Mouse (Mus musculus) naive thymus-derived CD4-positive, alpha-beta T cell, adult 2 months (primary cell): ENCODE measurements around the gene Klhl30.

Experiments
- DNase-seq: peaks from one replicate; pipeline ENCODE4 v3.0.0-alpha.2; 2011; ENCODE audit warnings: low read depth

The Klhl30 gene

GRCm38 (mm10) chr1:91364822-91365644 is 14.2 kb downstream of the Klhl30 start:
- DNase-seq = no peak

GRCm38 (mm10) chr1:91365816-91366214 is 15.0 kb downstream of the Klhl30 start:
- DNase-seq = no peak

GRCm38 (mm10) chr1:91366215-91367108 is 15.6 kb downstream of the Klhl30 start, which contains the start of gene Erfe:
Gene Erfe, plus strand, starts transcription at chr1:91366430.
- peak; percentile 77 for DNase-seq

DNA sequence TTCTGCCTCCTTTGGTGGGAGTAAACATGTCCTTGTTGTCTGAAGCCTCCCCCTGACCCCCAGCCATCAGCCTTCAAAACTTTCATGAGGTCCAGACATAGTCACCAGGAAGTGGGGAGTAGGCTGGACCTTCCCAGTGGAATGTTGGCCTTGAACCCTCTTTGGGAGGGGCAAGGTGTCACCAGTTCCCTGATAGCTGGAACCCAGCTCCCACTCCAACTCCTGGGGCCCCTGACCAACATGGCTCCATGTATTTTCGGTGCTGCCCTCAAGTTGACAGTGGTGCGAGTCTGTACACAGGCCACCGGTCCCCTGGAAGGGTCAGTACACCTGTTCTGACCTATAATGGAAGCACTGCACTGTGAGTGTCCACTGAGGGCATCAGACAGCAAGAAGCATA is 16.5 kb downstream of the Klhl30 start:
- DNase-seq = no peak

GRCm38 (mm10) chr1:91369408-91369807 is 18.6 kb downstream of the Klhl30 start:
- DNase-seq = no peak

- DNase-seq = no peak
Measured at GRCm38 (mm10) chr1:91370055-91370454, 19.2 kb downstream of the Klhl30 start.

DNA sequence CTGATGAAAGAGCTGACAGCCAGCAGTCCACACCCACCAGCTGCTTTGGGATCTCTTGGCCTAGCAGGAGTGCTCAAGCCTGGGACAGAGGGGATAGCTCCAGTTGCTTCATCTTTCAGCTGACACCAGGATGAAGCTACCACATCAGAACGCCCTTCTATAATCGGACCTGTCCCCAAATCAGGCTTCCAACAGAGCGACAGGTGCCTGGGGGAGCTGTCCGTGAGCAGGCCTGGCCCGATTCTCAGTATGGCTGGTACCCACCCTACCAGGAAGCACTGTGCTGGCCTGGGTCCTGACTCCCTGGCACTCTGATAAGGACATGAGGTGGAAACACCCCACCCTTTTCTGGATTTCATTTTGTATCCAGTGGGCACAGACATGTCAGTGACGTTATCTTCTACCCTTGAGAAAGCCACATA is 22.6 kb downstream of the Klhl30 start:
- no peak for DNase-seq

GRCm38 (mm10) chr1:91380453-91381090 is 29.8 kb downstream of the Klhl30 start:
- DNase-seq = peak; percentile 81

DNA sequence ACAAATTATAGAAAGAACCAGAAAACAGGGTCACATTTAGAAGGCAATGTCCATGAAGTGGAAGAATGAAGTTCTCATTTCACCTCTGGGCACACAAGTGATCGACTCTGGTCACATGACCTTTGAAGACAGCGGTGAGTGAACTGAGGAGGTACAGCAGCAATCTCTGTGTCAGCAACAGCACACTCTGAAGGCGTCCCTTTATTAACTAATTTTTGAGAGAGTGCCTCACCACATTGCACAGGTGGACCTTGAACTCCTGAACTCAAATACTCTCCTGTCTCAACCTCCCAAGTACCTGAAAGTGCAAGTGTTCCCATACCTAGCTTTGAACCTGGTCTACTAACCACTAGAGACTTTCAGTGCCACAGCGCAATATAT is 30.3 kb downstream of the Klhl30 start:
- DNase-seq = no peak

DNA sequence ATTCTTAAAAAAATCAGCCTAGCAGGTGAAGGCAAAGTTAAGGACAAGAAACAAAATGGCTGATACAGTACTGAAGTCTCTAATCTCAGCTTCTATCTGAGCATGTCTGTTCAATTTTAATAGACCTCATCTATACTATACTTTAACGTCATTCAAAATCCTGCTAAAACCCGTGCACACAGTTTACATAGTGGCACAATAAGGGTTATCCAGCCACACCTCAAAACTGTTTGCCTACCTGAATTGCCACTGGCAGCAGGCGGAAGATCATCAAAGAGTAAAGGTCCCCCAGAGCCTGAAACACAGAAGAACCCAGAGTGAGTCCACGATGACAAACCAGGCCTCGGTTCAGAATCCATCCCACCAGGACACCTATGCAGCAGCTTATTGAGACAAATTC is 39.6 kb downstream of the Klhl30 start:
- no peak for DNase-seq

DNA sequence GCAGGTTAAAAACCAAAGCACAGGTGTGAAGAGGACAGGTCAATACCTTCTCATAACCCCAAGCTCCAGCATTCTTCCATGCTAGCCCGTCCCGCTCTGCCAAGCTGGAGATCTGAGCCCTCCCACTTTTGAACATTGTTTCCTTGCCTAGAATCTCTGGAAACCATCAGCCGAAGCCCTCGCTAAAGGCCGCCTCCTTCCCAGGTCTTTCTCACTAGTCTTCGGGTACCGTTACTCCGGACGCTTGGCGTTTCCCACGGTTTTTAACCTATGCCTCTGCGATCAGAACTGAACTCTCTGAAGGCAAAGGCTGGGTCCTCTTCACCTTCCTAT is 47.1 kb downstream of the Klhl30 start:
- DNase-seq = no peak

DNA sequence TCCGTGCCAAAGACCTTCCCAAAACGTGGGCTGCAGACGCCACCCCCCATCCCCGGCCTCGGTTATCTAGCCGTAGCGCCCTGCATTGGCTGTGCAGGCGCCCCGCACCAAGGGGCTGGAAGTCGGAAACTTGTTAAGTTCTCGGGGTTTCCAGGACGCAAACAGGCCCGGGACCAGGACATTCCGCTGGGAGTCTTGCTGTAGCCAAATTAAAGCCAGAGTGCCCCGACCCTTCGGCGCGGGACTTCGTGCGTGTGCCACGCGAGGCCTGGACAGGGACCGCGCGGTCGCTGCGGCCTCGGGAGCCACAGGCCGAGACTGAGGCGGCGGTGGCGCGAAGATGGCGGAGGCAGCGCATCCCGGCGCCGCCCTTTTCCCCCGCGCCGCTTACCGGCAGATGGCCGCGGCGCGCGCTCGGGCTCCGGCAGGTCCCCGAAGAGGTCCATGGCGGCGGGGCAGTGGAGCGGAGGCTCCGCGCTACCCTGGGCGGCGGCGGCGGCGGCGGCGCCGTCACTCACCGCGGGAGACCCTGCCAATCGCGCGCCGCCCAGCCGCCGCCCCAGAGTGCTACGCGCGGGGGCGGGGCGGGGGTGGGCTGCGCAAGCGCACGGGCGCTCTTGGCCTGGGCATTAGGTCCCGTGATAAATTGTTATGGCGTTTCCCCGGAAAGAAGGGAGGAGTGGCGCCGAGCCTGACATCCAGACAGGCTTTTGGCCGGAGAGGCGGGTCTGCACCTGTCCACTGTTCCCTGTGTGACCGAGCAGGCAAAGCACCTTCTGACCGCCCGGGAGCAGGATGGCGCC is 47.6 kb downstream of the Klhl30 start, which contains the start of gene Ilkap:
Gene Ilkap (minus strand): TSS at position 556 of the 803 bp plus-strand sequence.
- peak; percentile 91 for DNase-seq

- no peak for DNase-seq
Measured at GRCm38 (mm10) chr1:91404976-91405375, 54.2 kb downstream of the Klhl30 start.

DNA sequence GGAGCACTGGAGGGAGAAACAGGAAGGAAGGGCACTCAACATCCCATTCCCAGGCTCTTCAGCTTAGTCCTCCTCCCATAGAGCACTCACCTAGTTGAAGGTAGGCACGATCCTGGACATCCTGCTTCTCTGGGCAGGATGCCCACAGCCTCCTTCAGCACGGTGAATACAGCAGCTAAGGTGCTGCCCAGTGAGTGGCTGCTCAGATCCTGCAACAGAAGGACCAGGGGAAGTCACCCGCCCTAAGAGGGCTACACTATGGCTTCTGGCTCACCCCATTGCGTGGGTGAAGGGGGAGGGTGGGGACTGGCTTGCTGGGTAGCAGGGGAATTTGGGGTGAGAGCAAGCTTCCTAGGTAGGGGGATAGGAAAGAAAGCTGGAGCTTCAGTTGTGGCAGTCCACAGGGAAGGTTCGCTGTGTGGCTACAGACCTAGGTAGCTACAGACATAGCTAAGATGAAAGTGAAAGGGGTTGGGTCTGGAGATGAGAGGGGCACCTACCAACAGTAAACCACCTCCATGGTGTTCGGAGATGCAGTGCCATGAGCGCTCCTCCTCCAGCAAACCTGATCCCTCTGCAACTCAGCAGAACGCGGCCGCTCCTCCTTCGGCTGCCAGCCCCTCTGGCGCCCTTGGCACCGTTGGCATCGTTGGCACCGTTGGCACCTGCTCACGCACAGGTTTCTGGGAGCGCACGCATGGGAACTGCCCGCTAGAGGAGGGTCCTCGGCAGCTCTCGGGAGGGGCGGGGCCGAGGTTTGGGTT is 54.8 kb downstream of the Klhl30 start:
- DNase-seq = no peak

DNA sequence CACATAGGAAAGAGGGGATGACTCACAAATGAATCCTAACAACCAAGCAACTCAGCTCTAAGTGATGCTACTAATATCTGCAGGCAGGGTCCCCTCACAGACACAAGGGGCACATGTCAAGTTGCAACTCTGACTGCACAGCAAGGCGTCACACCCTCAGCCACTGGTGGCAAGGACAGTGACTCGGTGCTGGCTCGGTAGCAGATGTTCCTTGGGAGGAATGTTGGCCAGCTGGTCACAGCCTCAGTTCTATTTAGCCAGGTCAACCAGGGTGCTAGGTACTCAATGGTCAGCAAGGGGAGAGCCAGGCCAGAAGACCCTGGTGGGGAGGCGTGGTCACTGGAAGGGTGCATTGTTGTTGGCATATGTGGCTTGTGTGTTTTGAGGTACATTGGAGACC is 57.0 kb downstream of the Klhl30 start:
- DNase-seq = no peak

DNA sequence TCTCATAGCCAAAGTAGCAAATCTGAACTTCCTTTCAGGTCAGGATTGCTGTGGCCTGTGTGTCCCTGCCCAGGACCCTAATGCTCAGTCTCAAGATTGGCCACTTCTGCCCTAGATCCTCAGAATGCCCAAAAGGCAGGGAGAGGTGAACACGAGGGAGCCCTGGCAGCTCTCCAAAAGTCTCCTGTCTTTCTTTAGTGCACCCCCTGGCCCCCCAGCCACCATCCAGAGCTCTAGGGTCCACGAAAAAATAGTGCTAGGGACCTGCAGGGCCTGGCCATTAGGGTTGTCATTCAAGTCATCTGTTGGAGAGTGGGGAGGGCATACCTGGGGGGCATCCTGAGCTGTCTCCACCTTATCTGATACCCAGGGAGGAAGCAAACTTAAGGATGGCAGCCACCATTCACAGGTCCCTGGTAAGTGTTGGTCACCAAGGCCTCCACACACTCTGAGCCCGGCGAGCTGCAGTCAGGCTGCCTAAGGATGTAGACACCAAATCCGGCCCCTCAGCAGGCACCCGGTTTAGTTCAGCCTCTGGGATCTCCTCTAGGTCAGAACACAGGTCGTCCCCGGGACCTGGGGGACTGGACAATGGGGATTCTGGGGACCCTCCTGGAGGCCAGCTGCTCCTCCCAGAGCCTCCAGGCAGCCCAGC is 60.9 kb downstream of the Klhl30 start:
- DNase-seq = no peak
